Mouse (Mus musculus): ENCODE results near the gene Olfr803. TPM values are rescaled to one million over a fixed set of nuclear protein-coding genes. Genes with fewer than 3 reads are reported as not detected.

Olfr803 gene
- polyA plus RNA-seq (2015; fragmentation: Nextera tagmentation; extraction: Ambion mirVana), result not detected in 2 replicates

DNA sequence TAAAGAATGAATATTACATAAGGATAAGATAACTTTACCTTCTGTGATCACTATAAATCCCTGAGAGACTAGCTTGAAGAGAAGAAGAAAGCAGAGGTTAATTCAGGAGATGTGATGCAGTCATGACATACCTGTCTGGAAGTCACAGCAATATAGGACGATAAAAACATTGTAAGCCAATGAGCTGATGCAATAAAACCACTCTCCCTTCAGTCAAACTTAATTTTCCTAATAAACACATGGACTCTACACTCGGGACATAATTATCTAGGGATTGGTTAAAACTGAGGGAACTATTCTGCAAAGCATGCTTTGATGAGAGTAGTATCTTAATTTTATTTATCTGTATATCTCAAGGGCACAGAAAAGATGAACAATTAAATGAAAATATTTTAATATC, at the start of gene Olfr803:
Gene Olfr803, minus strand, starts transcription at position 101 of the 400 bp plus-strand sequence.
- H3K9ac ChIP-seq (replicated peaks), result no peak within 1 kb of the TSS
- H3K27me3 ChIP-seq, result no peaks in the 10 kb centered on the region
- H3K9me3 ChIP-seq, result no peaks in the 10 kb centered on the region
- no peaks in the 10 kb centered on the region for H3K36me3 ChIP-seq
- whole genome bisulfite sequencing, result 86% methylated on average over 2 of the region's 2 CpGs
- H3K27ac ChIP-seq (replicated peaks), result no peak within 1 kb of the TSS
- H3K4me3 ChIP-seq, result no peak within 1 kb of the TSS
- H3K4me1 ChIP-seq, result no peaks in the 10 kb centered on the region
- H3K4me2 ChIP-seq (replicated peaks), result no peak within 1 kb of the TSS
- no peak for ATAC-seq (replicated peaks)

DNA sequence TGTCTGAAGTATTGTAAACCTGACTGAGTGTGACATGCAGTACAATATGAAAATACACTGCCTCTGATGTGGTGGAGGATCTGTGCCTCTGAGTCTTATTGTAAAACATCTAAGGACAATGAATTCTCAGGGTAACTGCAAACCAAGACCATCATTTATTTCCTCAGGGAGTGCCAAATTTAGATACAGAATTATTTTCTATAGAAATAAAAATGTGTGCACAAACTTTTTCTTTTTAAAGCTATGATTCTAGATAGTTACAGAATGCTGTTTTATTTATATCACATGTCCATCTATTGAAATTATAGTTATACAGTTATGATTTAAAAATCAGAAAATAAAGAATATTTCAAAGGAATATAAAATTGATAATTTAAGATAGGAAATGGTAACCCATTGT, 47.7 kb upstream of the Olfr803 start, which contains the start of gene Olfr806:
Gene Olfr806, minus strand, starts transcription at position 101 of the 400 bp plus-strand sequence.
- Histone ChIP-seq H3K36me3 (no peaks in the 10 kb centered on the region), H3K27ac (replicated peaks) (no peak within 1 kb of the TSS), H3K4me1 (no peaks in the 10 kb centered on the region), H3K4me3 (no peak within 1 kb of the TSS), H3K27me3 (no peaks in the 10 kb centered on the region), H3K9ac (replicated peaks) (no peak within 1 kb of the TSS), H3K9me3 (no peaks in the 10 kb centered on the region), H3K4me2 (replicated peaks) (no peak within 1 kb of the TSS)
- no peak for ATAC-seq (replicated peaks)

DNA sequence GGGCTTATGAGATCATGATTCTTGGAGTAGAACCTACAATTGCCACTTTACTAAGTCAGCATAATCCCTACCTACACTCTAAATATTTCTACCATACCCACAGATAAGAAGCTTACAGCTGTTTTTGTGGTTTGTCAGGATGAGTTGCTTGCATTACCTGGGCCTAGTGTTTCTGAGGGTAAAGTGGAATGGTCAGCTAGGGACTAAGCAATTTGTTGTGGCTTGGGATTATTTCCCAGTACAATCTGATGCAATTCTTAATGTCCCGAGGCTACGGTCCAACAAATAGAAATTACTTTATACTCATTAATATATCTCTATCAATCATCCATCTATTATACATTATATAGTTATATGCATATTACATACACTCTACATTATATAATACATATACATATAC, 35.2 kb upstream of the Olfr803 start, which contains the start of gene Olfr805:
Gene Olfr805, minus strand, starts transcription at position 101 of the 400 bp plus-strand sequence.
- H3K4me2 ChIP-seq (replicated peaks), result no peak within 1 kb of the TSS
- 99% methylated on average over 2 of the region's 2 CpGs for WGBS
- no peaks in the 10 kb centered on the region for H3K27me3 ChIP-seq

DNA sequence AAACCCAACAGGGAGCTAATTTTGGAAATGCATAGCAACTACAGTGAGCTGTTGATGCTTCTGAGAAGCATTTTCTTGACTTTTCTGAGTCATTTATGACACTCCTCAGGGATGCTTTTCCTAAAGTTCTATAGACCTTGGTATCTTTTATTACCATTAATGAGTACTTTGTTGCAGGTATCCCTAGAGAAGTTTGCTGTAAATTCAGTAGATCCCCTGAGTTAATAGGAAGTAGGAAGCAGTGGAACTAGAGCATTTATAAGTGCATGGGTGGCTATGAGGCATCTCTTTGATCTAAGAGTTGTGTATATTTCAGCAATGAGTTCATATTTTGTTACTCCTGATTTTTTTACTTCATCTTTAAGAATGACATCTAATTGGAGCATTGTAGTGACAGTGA, 8.8 kb upstream of the Olfr803 start, which contains the start of gene Olfr804:
Gene Olfr804, plus strand, starts transcription at position 301 of the 400 bp plus-strand sequence.
- no peaks in the 10 kb centered on the region for H3K4me1 ChIP-seq
- H3K4me3 ChIP-seq, result no peak within 1 kb of the TSS
- H3K9ac ChIP-seq (replicated peaks), result no peak within 1 kb of the TSS
- H3K4me2 ChIP-seq (replicated peaks), result no peak within 1 kb of the TSS
- no peak for ATAC-seq (replicated peaks)
- H3K9me3 ChIP-seq, result no peaks in the 10 kb centered on the region
- H3K27ac ChIP-seq (replicated peaks), result no peak within 1 kb of the TSS
- H3K27me3 ChIP-seq, result no peaks in the 10 kb centered on the region
- H3K36me3 ChIP-seq, result no peaks in the 10 kb centered on the region

More for the DNA sequence above, 35.2 kb upstream of the Olfr803 start, which contains the start of gene Olfr805:
- no peaks in the 10 kb centered on the region for H3K36me3 ChIP-seq
- H3K4me1 ChIP-seq, result no peaks in the 10 kb centered on the region
- H3K27ac ChIP-seq (replicated peaks), result no peak within 1 kb of the TSS
- no peak for ATAC-seq (replicated peaks)
- no peaks in the 10 kb centered on the region for H3K9me3 ChIP-seq
- H3K4me3 ChIP-seq, result no peak within 1 kb of the TSS
- no peak within 1 kb of the TSS for H3K9ac ChIP-seq (replicated peaks)

DNA sequence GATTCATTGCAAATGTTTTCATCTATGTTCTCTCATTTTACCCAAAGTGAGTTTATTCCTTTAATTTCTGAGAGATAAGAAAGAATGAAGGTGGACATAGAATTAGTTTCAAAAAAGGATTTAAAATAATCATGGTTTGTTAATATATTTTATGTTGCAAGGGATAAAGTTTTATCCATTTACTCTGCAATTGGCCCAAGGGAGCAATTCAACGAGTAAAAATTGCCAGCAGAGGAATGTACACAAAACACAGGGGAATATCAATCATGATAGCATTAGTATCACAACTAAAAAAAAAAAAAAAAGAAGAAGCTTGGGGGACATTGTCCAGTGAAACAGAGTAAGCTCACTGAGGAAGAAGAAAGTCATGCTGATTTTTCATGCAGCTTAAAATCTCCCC, 6.0 kb downstream of the Olfr803 start, which contains the start of gene Olfr802:
Gene Olfr802, minus strand, starts transcription at position 101 of the 400 bp plus-strand sequence.
- ATAC-seq (replicated peaks), result no peak
- no peak within 1 kb of the TSS for H3K4me2 ChIP-seq (replicated peaks)
- H3K27ac ChIP-seq (replicated peaks), result no peak within 1 kb of the TSS
- H3K27me3 ChIP-seq, result no peaks in the 10 kb centered on the region
- H3K36me3 ChIP-seq, result no peaks in the 10 kb centered on the region
- H3K9me3 ChIP-seq, result no peaks in the 10 kb centered on the region
- H3K4me3 ChIP-seq, result no peak within 1 kb of the TSS
- no peak within 1 kb of the TSS for H3K9ac ChIP-seq (replicated peaks)
- 67% methylated on average over 1 of the region's 1 CpGs for WGBS
- no peaks in the 10 kb centered on the region for H3K4me1 ChIP-seq

DNA sequence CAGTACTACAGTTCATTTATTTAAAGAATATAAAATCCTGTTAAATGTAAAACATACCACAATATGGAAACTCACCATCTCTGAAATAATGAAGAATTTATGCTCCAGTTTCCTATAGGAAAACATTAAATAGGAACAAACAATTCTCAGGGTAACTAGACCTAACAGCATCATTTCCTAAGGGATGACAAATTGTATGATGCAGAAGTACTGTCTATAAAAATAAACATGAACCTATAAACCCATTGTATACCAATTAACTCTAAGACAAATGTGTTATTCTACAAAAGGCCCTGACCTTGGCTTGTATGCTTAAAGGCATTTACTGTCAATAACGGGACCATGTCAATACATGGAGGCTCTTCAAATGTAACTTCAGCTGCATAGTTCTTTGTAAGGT, 20.3 kb downstream of the Olfr803 start, which contains the start of gene Olfr801:
Gene Olfr801, minus strand, starts transcription at position 101 of the 400 bp plus-strand sequence.
- no peaks in the 10 kb centered on the region for H3K9me3 ChIP-seq
- no peak within 1 kb of the TSS for H3K9ac ChIP-seq (replicated peaks)
- 79% methylated on average over 1 of the region's 1 CpGs for WGBS
- H3K4me2 ChIP-seq (replicated peaks), result no peak within 1 kb of the TSS
- H3K4me3 ChIP-seq, result no peak within 1 kb of the TSS
- H3K4me1 ChIP-seq, result no peaks in the 10 kb centered on the region
- no peak for ATAC-seq (replicated peaks)
- H3K27ac ChIP-seq (replicated peaks), result no peak within 1 kb of the TSS
- no peaks in the 10 kb centered on the region for H3K27me3 ChIP-seq
- H3K36me3 ChIP-seq, result no peaks in the 10 kb centered on the region

DNA sequence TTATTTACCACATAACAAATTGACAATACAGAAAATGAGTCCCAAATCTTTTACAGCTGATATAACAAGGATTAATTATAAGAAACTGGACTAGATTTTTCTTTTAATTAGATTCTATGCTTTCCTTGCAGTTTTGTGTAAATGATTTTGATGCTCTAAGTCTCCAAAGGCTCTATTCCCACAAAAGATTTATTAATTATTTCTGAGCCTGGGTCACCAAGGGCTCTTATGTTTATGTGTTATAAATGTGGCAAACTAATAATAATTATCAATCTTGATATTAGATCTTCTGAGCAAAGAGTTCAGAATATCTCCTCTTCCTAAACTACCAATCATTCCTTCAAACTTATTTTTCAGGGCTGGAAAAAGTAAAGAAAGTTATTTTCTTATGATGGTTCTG, 36.7 kb downstream of the Olfr803 start, which contains the start of gene Olfr800:
Gene Olfr800, plus strand, starts transcription at position 301 of the 400 bp plus-strand sequence.
- no peaks in the 10 kb centered on the region for H3K9me3 ChIP-seq
- no peak for ATAC-seq (replicated peaks)
- no peaks in the 10 kb centered on the region for H3K36me3 ChIP-seq
- H3K9ac ChIP-seq (replicated peaks), result no peak within 1 kb of the TSS
- H3K4me1 ChIP-seq, result no peaks in the 10 kb centered on the region
- H3K4me2 ChIP-seq (replicated peaks), result no peak within 1 kb of the TSS
- H3K4me3 ChIP-seq, result no peak within 1 kb of the TSS
- H3K27ac ChIP-seq (replicated peaks), result no peak within 1 kb of the TSS
- H3K27me3 ChIP-seq, result no peaks in the 10 kb centered on the region

DNA sequence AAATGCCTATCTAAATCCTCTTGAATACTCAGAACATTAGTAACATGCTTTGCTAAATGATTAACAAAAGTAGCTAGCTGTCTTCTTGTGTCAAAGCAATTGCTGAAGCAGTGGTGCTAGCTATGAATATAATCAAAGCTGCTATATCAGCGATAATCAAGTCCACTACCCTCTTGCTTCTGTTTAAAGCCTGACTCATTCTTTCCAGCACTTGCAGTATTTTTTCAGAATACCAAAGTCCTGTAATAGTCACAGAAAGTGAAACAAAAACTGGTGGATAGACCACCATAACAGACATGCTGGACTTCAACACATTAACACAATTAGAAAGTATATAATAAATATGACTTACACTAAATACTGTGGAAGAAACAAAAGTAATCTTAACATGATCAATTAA, 42.3 kb downstream of the Olfr803 start:
- H3K9me3 ChIP-seq, result no peaks in the 10 kb centered on the region
- H3K27me3 ChIP-seq, result no peaks in the 10 kb centered on the region
- no peak overlapping the region for H3K4me3 ChIP-seq
- 92% methylated on average over 1 of the region's 1 CpGs for WGBS
- H3K4me1 ChIP-seq, result no peaks in the 10 kb centered on the region
- no peak for ATAC-seq (replicated peaks)
- no peak overlapping the region for H3K4me2 ChIP-seq (replicated peaks)
- H3K9ac ChIP-seq (replicated peaks), result no peak overlapping the region
- no peak overlapping the region for H3K27ac ChIP-seq (replicated peaks)
- no peaks in the 10 kb centered on the region for H3K36me3 ChIP-seq

Small RNA genes lying within 50 kb of the gene (microRNA-seq; reads per million reads assigned to microRNA genes)
- gene Gm24485, result not detected

Other genes starting within 250 kb of the Olfr803 start
- gene Olfr787, start 232.4 kb downstream of the Olfr803 start, polyA plus RNA-seq (2015; fragmentation: Nextera tagmentation; extraction: Ambion mirVana), result not detected in 2 replicates
- not detected in 2 replicates for gene Olfr788, start 223.3 kb downstream of the Olfr803 start, polyA plus RNA-seq (2015; fragmentation: Nextera tagmentation; extraction: Ambion mirVana)
- not detected in 2 replicates for gene Olfr789, start 209.5 kb downstream of the Olfr803 start, polyA plus RNA-seq (2015; fragmentation: Nextera tagmentation; extraction: Ambion mirVana)
- gene Olfr790, start 195.8 kb downstream of the Olfr803 start, polyA plus RNA-seq (2015; fragmentation: Nextera tagmentation; extraction: Ambion mirVana), result not detected in 2 replicates
- gene Olfr791, start 172.5 kb downstream of the Olfr803 start, polyA plus RNA-seq (2015; fragmentation: Nextera tagmentation; extraction: Ambion mirVana), result not detected in 2 replicates
- gene Olfr792, start 155.1 kb downstream of the Olfr803 start, polyA plus RNA-seq (2015; fragmentation: Nextera tagmentation; extraction: Ambion mirVana), result not detected in 2 replicates
- not detected in 2 replicates for gene Olfr794, start 126.6 kb downstream of the Olfr803 start, polyA plus RNA-seq (2015; fragmentation: Nextera tagmentation; extraction: Ambion mirVana)
- gene Olfr796, start 81.7 kb downstream of the Olfr803 start, polyA plus RNA-seq (2015; fragmentation: Nextera tagmentation; extraction: Ambion mirVana), result not detected in 2 replicates
- not detected in 2 replicates for gene Olfr798, start 66.4 kb downstream of the Olfr803 start, polyA plus RNA-seq (2015; fragmentation: Nextera tagmentation; extraction: Ambion mirVana)
- not detected in 2 replicates for gene Olfr799, start 56.8 kb downstream of the Olfr803 start, polyA plus RNA-seq (2015; fragmentation: Nextera tagmentation; extraction: Ambion mirVana)
- gene Olfr800, start 36.6 kb downstream of the Olfr803 start, polyA plus RNA-seq (2015; fragmentation: Nextera tagmentation; extraction: Ambion mirVana), result not detected in 2 replicates
- gene Olfr801, start 20.4 kb downstream of the Olfr803 start, polyA plus RNA-seq (2015; fragmentation: Nextera tagmentation; extraction: Ambion mirVana), result not detected in 2 replicates
- 0.06 TPM in 1 of 2 replicates, not detected in the other for gene Olfr802, start 6.1 kb downstream of the Olfr803 start, polyA plus RNA-seq (2015; fragmentation: Nextera tagmentation; extraction: Ambion mirVana)
- gene Olfr804, start 8.9 kb upstream of the Olfr803 start, polyA plus RNA-seq (2015; fragmentation: Nextera tagmentation; extraction: Ambion mirVana), result not detected in 2 replicates
- not detected in 2 replicates for gene Olfr805, start 35.1 kb upstream of the Olfr803 start, polyA plus RNA-seq (2015; fragmentation: Nextera tagmentation; extraction: Ambion mirVana)
- not detected in 2 replicates for gene Olfr806, start 47.6 kb upstream of the Olfr803 start, polyA plus RNA-seq (2015; fragmentation: Nextera tagmentation; extraction: Ambion mirVana)
- not detected in 2 replicates for gene Olfr807, start 63.5 kb upstream of the Olfr803 start, polyA plus RNA-seq (2015; fragmentation: Nextera tagmentation; extraction: Ambion mirVana)
- gene Olfr808, start 71.2 kb upstream of the Olfr803 start, polyA plus RNA-seq (2015; fragmentation: Nextera tagmentation; extraction: Ambion mirVana), result not detected in 2 replicates
- gene Olfr809, start 80.4 kb upstream of the Olfr803 start, polyA plus RNA-seq (2015; fragmentation: Nextera tagmentation; extraction: Ambion mirVana), result not detected in 2 replicates
- not detected in 2 replicates for gene Olfr810, start 100.6 kb upstream of the Olfr803 start, polyA plus RNA-seq (2015; fragmentation: Nextera tagmentation; extraction: Ambion mirVana)
- not detected in 2 replicates for gene Olfr811, start 110.1 kb upstream of the Olfr803 start, polyA plus RNA-seq (2015; fragmentation: Nextera tagmentation; extraction: Ambion mirVana)
- gene Olfr812, start 151.8 kb upstream of the Olfr803 start, polyA plus RNA-seq (2015; fragmentation: Nextera tagmentation; extraction: Ambion mirVana), result not detected in 2 replicates
- gene Olfr813, start 161.1 kb upstream of the Olfr803 start, polyA plus RNA-seq (2015; fragmentation: Nextera tagmentation; extraction: Ambion mirVana), result not detected in 2 replicates
- not detected in 2 replicates for gene Olfr814, start 185.6 kb upstream of the Olfr803 start, polyA plus RNA-seq (2015; fragmentation: Nextera tagmentation; extraction: Ambion mirVana)
- gene Olfr815, start 211.6 kb upstream of the Olfr803 start, polyA plus RNA-seq (2015; fragmentation: Nextera tagmentation; extraction: Ambion mirVana), result not detected in 2 replicates
- gene Olfr816, start 221.3 kb upstream of the Olfr803 start, polyA plus RNA-seq (2015; fragmentation: Nextera tagmentation; extraction: Ambion mirVana), result not detected in 2 replicates